ENCODE assay signal across 8 mouse cellular contexts in the genomic region with DNA sequence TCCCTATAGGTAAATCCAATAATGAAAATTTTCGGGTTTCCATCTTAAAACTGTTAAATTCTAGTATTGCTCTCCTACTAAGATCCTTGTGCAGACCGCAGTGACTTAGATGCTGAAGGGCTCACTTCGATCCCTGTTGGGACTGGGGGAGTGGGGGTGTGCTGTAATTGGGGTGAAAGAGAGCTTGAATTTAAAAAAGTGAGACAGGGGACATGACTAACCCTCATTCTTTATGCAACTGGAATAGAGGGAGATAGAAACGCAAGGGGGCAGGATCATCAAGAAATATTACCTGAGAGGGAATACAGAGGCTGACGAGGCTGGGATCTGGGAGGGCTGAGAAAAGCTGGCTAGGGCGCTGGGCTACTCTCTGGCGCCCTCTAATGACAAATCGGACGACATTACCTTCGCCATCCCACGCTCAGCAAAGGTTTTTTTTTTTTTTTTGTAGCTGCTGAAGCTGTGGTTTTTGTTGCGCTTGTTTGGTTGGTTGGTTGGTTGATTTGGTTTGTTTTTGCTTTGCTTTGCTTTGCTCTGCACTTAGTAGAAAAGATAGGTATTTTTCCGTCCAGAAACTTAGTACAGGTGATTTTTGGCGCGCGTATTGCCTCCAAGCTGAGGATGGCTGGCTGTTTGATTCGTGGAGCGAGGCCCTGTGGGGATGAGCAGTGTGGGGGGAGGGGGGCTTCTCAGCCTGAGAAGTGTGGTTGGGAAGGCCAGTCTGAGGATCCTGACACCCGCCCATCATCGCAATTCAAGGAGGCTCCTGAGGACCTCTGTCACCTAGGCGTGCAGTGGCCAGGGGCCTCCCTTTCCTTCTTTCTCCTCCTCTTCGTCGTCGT. TPM values are rescaled to one million over a fixed set of nuclear protein-coding genes. Genes with fewer than 3 reads are reported as not detected.
DNase-seq lines count a peak whose midpoint lies in the region; ATAC-seq and TF ChIP-seq lines count a peak whose summit lies in the region.

No protein-coding gene starts in this region.

- no peak overlapping the region for H3K4me3 ChIP-seq in heart, postnatal 0 days (ENCODE audit: low read depth, low read length)
- H3K4me3 ChIP-seq in hindbrain, embryonic 15.5 days: peak overlapping the region; percentile 31
- H3K4me3 ChIP-seq in neural tube, embryonic 12.5 days: no peak overlapping the region

- H3K4me1 ChIP-seq in heart, postnatal 0 days (ENCODE audit: control insufficient read depth, insufficient read depth): 0 out of 2 replicates have a peak, but pooled peaks cover 8% of the 10 kb centered on the region
- peaks cover 32% of the 10 kb centered on the region for H3K4me1 ChIP-seq in hindbrain, embryonic 15.5 days (replicated peaks)
- peaks cover 44% of the 10 kb centered on the region for H3K4me1 ChIP-seq in neural tube, embryonic 12.5 days

- H3K9ac ChIP-seq in heart, postnatal 0 days (replicated peaks; ENCODE audit: low read depth, low read length): no peak overlapping the region
- peak overlapping the region; percentile 33; the same call in 1 of the 2 replicates for H3K9ac ChIP-seq in hindbrain, embryonic 15.5 days
- H3K9ac ChIP-seq in neural tube, embryonic 12.5 days: peak overlapping the region; percentile 23; the same call in 1 of the 2 replicates

- no peak for DNase-seq in heart, postnatal 0 days (ENCODE audit: low spot score)
- DNase-seq in heart, postnatal 4 days: no peak
- peak; percentile 86 for DNase-seq in ES-CJ7 (ENCODE audit: low read depth, low spot score)
- DNase-seq in gastrocnemius, postnatal 10 days: no peak

- ATAC-seq in heart, postnatal 0 days (ENCODE audit: insufficient read depth, low read depth): peak; percentile 47; the same call in 1 of the 2 replicates
- peak; percentile 47 for ATAC-seq in common myeloid progenitor, adult 5-6 weeks (replicated peaks; ENCODE audit: low read depth, poor library complexity, severe bottlenecking)
- peak; percentile 67 for ATAC-seq in hindbrain, embryonic 15.5 days (ENCODE audit: low FRiP score, low read depth)
- ATAC-seq in neural tube, embryonic 12.5 days (ENCODE audit: low FRiP score, low read depth): peak; percentile 64
- ATAC-seq in megakaryocyte, adult 5-6 weeks (ENCODE audit: poor library complexity, severe bottlenecking): no peak

- no peaks in the 10 kb centered on the region for H3K36me3 ChIP-seq in heart, postnatal 0 days (replicated peaks; ENCODE audit: control insufficient read depth, insufficient read depth, low read length)
- H3K36me3 ChIP-seq in hindbrain, embryonic 15.5 days: no peaks in the 10 kb centered on the region
- no peaks in the 10 kb centered on the region for H3K36me3 ChIP-seq in neural tube, embryonic 12.5 days

- H3K9me3 ChIP-seq in heart, postnatal 0 days (replicated peaks; ENCODE audit: control insufficient read depth, low read length): no peaks in the 10 kb centered on the region
- H3K9me3 ChIP-seq in hindbrain, embryonic 15.5 days: no peaks in the 10 kb centered on the region
- no peaks in the 10 kb centered on the region for H3K9me3 ChIP-seq in neural tube, embryonic 12.5 days

- WGBS in heart, postnatal 0 days: 7% methylated on average over 24 of the region's 24 CpGs
- WGBS in hindbrain, embryonic 15.5 days: 5% methylated on average over 24 of the region's 24 CpGs
- WGBS in neural tube, embryonic 12.5 days: 5% methylated on average over 24 of the region's 24 CpGs

- H3K27ac ChIP-seq in heart, postnatal 0 days (ENCODE audit: low read depth): no peak overlapping the region
- H3K27ac ChIP-seq in hindbrain, embryonic 15.5 days (replicated peaks): peak overlapping the region; percentile 69
- no peak overlapping the region for H3K27ac ChIP-seq in neural tube, embryonic 12.5 days

- peak; percentile 70 for TF ChIP-seq CTCF in heart, postnatal 0 days (IDR thresholded peaks at IDR 0.05; ENCODE audit: low read depth)

- no peak overlapping the region for H3K4me2 ChIP-seq in heart, postnatal 0 days (ENCODE audit: low read depth, low read length)
- H3K4me2 ChIP-seq in hindbrain, embryonic 15.5 days: peak overlapping the region; percentile 54
- peak overlapping the region; percentile 70 for H3K4me2 ChIP-seq in neural tube, embryonic 12.5 days (replicated peaks)

- TF ChIP-seq EP300 in heart, postnatal 0 days (IDR thresholded peaks at IDR 0.05; ENCODE audit: low read depth): no peak

- H3K27me3 ChIP-seq in heart, postnatal 0 days (ENCODE audit: control insufficient read depth, insufficient read depth, low read length): peaks cover 76% of the 10 kb centered on the region
- peaks cover 42% of the 10 kb centered on the region for H3K27me3 ChIP-seq in hindbrain, embryonic 15.5 days
- H3K27me3 ChIP-seq in neural tube, embryonic 12.5 days (replicated peaks): peaks cover 28% of the 10 kb centered on the region

RNA-seq across cellular contexts. Expression of a gene that starts 11.0 kb away (rescaled TPM):
- 1.1 TPM in 1 of 2 replicates, not detected in the other for total RNA-seq in heart, postnatal 0 days (2014; rRNA removed; ENCODE audit: low replicate concordance)
- polyA plus RNA-seq in heart, postnatal 0 days (2015; fragmentation: Nextera tagmentation; extraction: Ambion mirVana): 0.11 TPM in 1 of 2 replicates, not detected in the other
- not detected for total RNA-seq in heart, postnatal 4 days (2021)
- total RNA-seq in common myeloid progenitor, adult 5-6 weeks (2017): not detected in 2 replicates
- polyA plus RNA-seq in hindbrain, embryonic 15.5 days (2015; fragmentation: Nextera tagmentation; extraction: Ambion mirVana): 18.3 and 19.2 TPM in 2 replicates
- polyA plus RNA-seq in neural tube, embryonic 12.5 days (2016; fragmentation: Nextera tagmentation; extraction: Ambion mirVana): 48.0 and 49.7 TPM in 2 replicates
- under 1 TPM; 0.38 to 0.77 TPM for total RNA-seq in gastrocnemius, postnatal 10 days (2021)
- not detected in 2 replicates for total RNA-seq in megakaryocyte, adult 5-6 weeks (2015)
- total RNA-seq in megakaryocyte, adult 5-6 weeks (2017): not detected in 2 replicates
